Mouse (Mus musculus) testis, postnatal 14 days (tissue): ENCODE measurements around the gene Prx.

Source experiments
- DNase-seq: peaks from one replicate; pipeline ENCODE4 v3.0.0; 2021; ENCODE audit warnings: low spot score

Prx gene

GRCm38 (mm10) chr7:27499036-27499435 is at the start of gene Prx:
Prx (plus strand) TSS chr7:27499324.
- DNase-seq: no peak

- DNase-seq: no peak
Observed at GRCm38 (mm10) chr7:27451359-27451758, 47.8 kb upstream of the Prx start.

- DNase-seq: no peak
Observed at GRCm38 (mm10) chr7:27452206-27452770, 46.8 kb upstream of the Prx start.

- DNase-seq: no peak
Observed at GRCm38 (mm10) chr7:27454461-27455121, 44.5 kb upstream of the Prx start.

GRCm38 (mm10) chr7:27455273-27455672 is 43.9 kb upstream of the Prx start:
- no peak for DNase-seq

- no peak for DNase-seq
Observed at GRCm38 (mm10) chr7:27458614-27459013, 40.5 kb upstream of the Prx start.

GRCm38 (mm10) chr7:27459640-27460039 is 39.5 kb upstream of the Prx start:
- DNase-seq: no peak

- DNase-seq: no peak
Observed at GRCm38 (mm10) chr7:27460477-27460876, 38.6 kb upstream of the Prx start.

- DNase-seq: no peak
Observed at GRCm38 (mm10) chr7:27467648-27468047, 31.5 kb upstream of the Prx start.

GRCm38 (mm10) chr7:27471390-27472120 is 27.6 kb upstream of the Prx start:
- no peak for DNase-seq

- DNase-seq: no peak
Observed at GRCm38 (mm10) chr7:27472596-27472995, 26.5 kb upstream of the Prx start.

- DNase-seq: peak; percentile 97
Observed at GRCm38 (mm10) chr7:27473156-27473834, 25.8 kb upstream of the Prx start, which contains the start of gene Sertad3. Sertad3 (plus strand) TSS chr7:27473768.

- DNase-seq: no peak
Observed at GRCm38 (mm10) chr7:27473835-27474489, 25.2 kb upstream of the Prx start.

- peak; percentile 97 for DNase-seq
Observed at GRCm38 (mm10) chr7:27474490-27474954, 24.6 kb upstream of the Prx start.

- DNase-seq: no peak
Observed at GRCm38 (mm10) chr7:27475596-27475995, 23.5 kb upstream of the Prx start.

- no peak for DNase-seq
Observed at GRCm38 (mm10) chr7:27476098-27476635, 23.0 kb upstream of the Prx start.

- DNase-seq: no peak
Observed at GRCm38 (mm10) chr7:27478561-27478960, 20.6 kb upstream of the Prx start.

- no peak for DNase-seq
Observed at GRCm38 (mm10) chr7:27479750-27480149, 19.4 kb upstream of the Prx start.

- no peak for DNase-seq
Observed at GRCm38 (mm10) chr7:27480506-27480905, 18.6 kb upstream of the Prx start.

- DNase-seq: no peak
Observed at GRCm38 (mm10) chr7:27480927-27481626, 18.0 kb upstream of the Prx start.

GRCm38 (mm10) chr7:27481627-27481969 is 17.5 kb upstream of the Prx start:
- peak; percentile 88 for DNase-seq
